Mouse (Mus musculus): ENCODE results near the gene Nr1h5. TPM values are rescaled to one million over a fixed set of nuclear protein-coding genes. Genes with fewer than 3 reads are reported as not detected.

Nr1h5 gene
- total RNA-seq, 1 experiment = not detected

GRCm38 (mm10) chr3:102995605-102996321 is 31.8 kb upstream of the Nr1h5 start, which contains the start of gene Sike1:
Sike1 (plus strand) TSS chr3:102995708.
- Histone ChIP-seq H3K9ac (ENCODE audit: insufficient read depth, low read depth, low read length, poor library complexity, severe bottlenecking) (peak within 1 kb of the TSS; percentile 94), H3K27ac (ENCODE audit: insufficient read depth, low read depth, low read length, poor library complexity, severe bottlenecking) (peak within 1 kb of the TSS; percentile 75; the same call in 1 of the 2 replicates), H3K4me1 (ENCODE audit: control insufficient read depth in 2 of 2, insufficient read depth in 2 of 2, low read length in 2 of 2, poor library complexity in 1 of 2) (peaks cover 3 to 8% of the 10 kb centered on the region in 2 experiments), H3K36me3 (ENCODE audit: control insufficient read depth, insufficient read depth, low read length, poor library complexity, severe bottlenecking) (peaks cover 3% of the 10 kb centered on the region; the same call in 1 of the 2 replicates), H3K4me3 (ENCODE audit: insufficient read depth in 1 of 2, low read depth in 1 of 2, low read length in 2 of 2, poor library complexity in 1 of 2, severe bottlenecking in 1 of 2) (peak within 1 kb of the TSS; percentile 79 to 98), H3K9me3 (ENCODE audit: control insufficient read depth, insufficient read depth, low read depth, low read length) (no peaks in the 10 kb centered on the region)
- peak; percentile 84 for DNase-seq (ENCODE audit: low read depth, low spot score)
- TF ChIP-seq HCFC1 (IDR thresholded peaks at IDR 0.05; ENCODE audit: borderline replicate concordance, insufficient read depth, low read length) (0 out of 2 replicates have a peak, but pooled peaks have one; percentile 45), ZC3H11A (IDR thresholded peaks at IDR 0.05; ENCODE audit: borderline replicate concordance, low read depth, low read length) (no peak)
- in situ Hi-C loops (cut with MboI; ENCODE audit: low sequenced_read_pairs in 2 of 2, unreplicated experiment in 2 of 2) = no loop called here

- Histone ChIP-seq H3K9me3 (ENCODE audit: control insufficient read depth, insufficient read depth, low read depth, low read length) (no peaks in the 10 kb centered on the region), H3K27ac (ENCODE audit: insufficient read depth, low read depth, low read length, poor library complexity, severe bottlenecking) (no peak overlapping the region), H3K4me3 (ENCODE audit: insufficient read depth in 1 of 2, low read depth in 1 of 2, low read length in 2 of 2, poor library complexity in 1 of 2, severe bottlenecking in 1 of 2) (peak overlapping the region; percentile 79 to 98), H3K4me1 (ENCODE audit: control insufficient read depth in 2 of 2, insufficient read depth in 2 of 2, low read length in 2 of 2, poor library complexity in 1 of 2) (peaks cover 3 to 8% of the 10 kb centered on the region in 2 experiments), H3K36me3 (ENCODE audit: control insufficient read depth, insufficient read depth, low read length, poor library complexity, severe bottlenecking) (peaks cover 3% of the 10 kb centered on the region; the same call in 1 of the 2 replicates), H3K9ac (ENCODE audit: insufficient read depth, low read depth, low read length, poor library complexity, severe bottlenecking) (no peak overlapping the region)
- TF ChIP-seq ZNF384 (IDR thresholded peaks at IDR 0.05; ENCODE audit: low read depth, low read length) = no peak
- no peak for TF ChIP-seq HCFC1 (IDR thresholded peaks at IDR 0.05; ENCODE audit: borderline replicate concordance, insufficient read depth, low read length)
- TF ChIP-seq ZC3H11A (IDR thresholded peaks at IDR 0.05; ENCODE audit: borderline replicate concordance, low read depth, low read length) = no peak
- no peak for TF ChIP-seq CHD2 (IDR thresholded peaks at IDR 0.05; ENCODE audit: low read depth, low read length)
- no peak for TF ChIP-seq MAFK (IDR thresholded peaks at IDR 0.05; ENCODE audit: insufficient read depth, low read depth, low read length)
- no peak for DNase-seq (ENCODE audit: low read depth, low spot score)
- in situ Hi-C loops (cut with MboI; ENCODE audit: low sequenced_read_pairs in 2 of 2, unreplicated experiment in 2 of 2) = no loop called here
These were observed 31.3 kb upstream of the Nr1h5 start for GRCm38 (mm10) chr3:102995233-102995604.

- TF ChIP-seq MAFK (IDR thresholded peaks at IDR 0.05; ENCODE audit: insufficient read depth, low read depth, low read length) (no peak), ZNF384 (IDR thresholded peaks at IDR 0.05; ENCODE audit: low read depth, low read length) (peak; percentile 65; the same call in 1 of the 2 replicates), CHD2 (IDR thresholded peaks at IDR 0.05; ENCODE audit: low read depth, low read length) (peak; percentile 55; the same call in 1 of the 2 replicates)
- no peak overlapping the region for H3K9ac ChIP-seq (ENCODE audit: insufficient read depth, low read depth, low read length, poor library complexity, severe bottlenecking)
- H3K27ac ChIP-seq (ENCODE audit: insufficient read depth, low read depth, low read length, poor library complexity, severe bottlenecking) = no peak overlapping the region
- peaks cover 3 to 8% of the 10 kb centered on the region in 2 experiments for H3K4me1 ChIP-seq (ENCODE audit: control insufficient read depth in 2 of 2, insufficient read depth in 2 of 2, low read length in 2 of 2, poor library complexity in 1 of 2)
- peak; percentile 62 for DNase-seq (ENCODE audit: low read depth, low spot score)
- no peaks in the 10 kb centered on the region for H3K9me3 ChIP-seq (ENCODE audit: control insufficient read depth, insufficient read depth, low read depth, low read length)
- H3K4me3 ChIP-seq (ENCODE audit: insufficient read depth in 1 of 2, low read depth in 1 of 2, low read length in 2 of 2, poor library complexity in 1 of 2, severe bottlenecking in 1 of 2) = no peak overlapping the region
- in situ Hi-C loops (cut with MboI; ENCODE audit: low sequenced_read_pairs in 2 of 2, unreplicated experiment in 2 of 2) = no loop called here
- H3K36me3 ChIP-seq (ENCODE audit: control insufficient read depth, insufficient read depth, low read length, poor library complexity, severe bottlenecking) = no peaks in the 10 kb centered on the region
These were observed 29.0 kb upstream of the Nr1h5 start for GRCm38 (mm10) chr3:102992936-102993335.

- no peak overlapping the region for H3K27ac ChIP-seq (ENCODE audit: insufficient read depth, low read depth, low read length, poor library complexity, severe bottlenecking)
- H3K36me3 ChIP-seq (ENCODE audit: control insufficient read depth, insufficient read depth, low read length, poor library complexity, severe bottlenecking) = no peaks in the 10 kb centered on the region
- no peaks in the 10 kb centered on the region for H3K9me3 ChIP-seq (ENCODE audit: control insufficient read depth, insufficient read depth, low read depth, low read length)
- DNase-seq (ENCODE audit: low read depth, low spot score) = no peak
- H3K4me1 ChIP-seq (ENCODE audit: control insufficient read depth in 2 of 2, insufficient read depth in 2 of 2, low read length in 2 of 2, poor library complexity in 1 of 2) = peaks cover 0 to 4% of the 10 kb centered on the region in 2 experiments; a peak in 3 of 4 replicates
- H3K4me3 ChIP-seq (ENCODE audit: insufficient read depth in 1 of 2, low read depth in 1 of 2, low read length in 2 of 2, poor library complexity in 1 of 2, severe bottlenecking in 1 of 2) = no peak overlapping the region
- H3K9ac ChIP-seq (ENCODE audit: insufficient read depth, low read depth, low read length, poor library complexity, severe bottlenecking) = no peak overlapping the region
- in situ Hi-C loops (cut with MboI; ENCODE audit: low sequenced_read_pairs in 2 of 2, unreplicated experiment in 2 of 2) = no loop called here
- TF ChIP-seq HCFC1 (IDR thresholded peaks at IDR 0.05; ENCODE audit: borderline replicate concordance, insufficient read depth, low read length) = no peak
- no peak for TF ChIP-seq CHD2 (IDR thresholded peaks at IDR 0.05; ENCODE audit: low read depth, low read length)
- TF ChIP-seq ZNF384 (IDR thresholded peaks at IDR 0.05; ENCODE audit: low read depth, low read length) = no peak
- TF ChIP-seq ZC3H11A (IDR thresholded peaks at IDR 0.05; ENCODE audit: borderline replicate concordance, low read depth, low read length) = no peak
- no peak for TF ChIP-seq MAFK (IDR thresholded peaks at IDR 0.05; ENCODE audit: insufficient read depth, low read depth, low read length)
These were observed 27.1 kb upstream of the Nr1h5 start for GRCm38 (mm10) chr3:102991041-102991440.
